Mouse (Mus musculus) forebrain, embryonic 16.5 days (tissue): ENCODE measurements at regions not wholly inside any gene's neighbourhood (a gene's known extent, or its start where the extent isn't known, plus 50 kb on each side); places are given as distances from the start of the nearest gene placed in this dataset.

Experiments
- ATAC-seq: fragments of 200-750 bp; cut with Nextera tagmentation; 2 replicates; pipeline ENCODE4 v1.8.0; 2017; ENCODE audit warnings: mild to moderate bottlenecking, moderate library complexity
- H3K27ac ChIP-seq: fragments of 300-500 bp; sonication (generic); 2 replicates; pipeline ENCODE4 v1.5.1; 2014; ENCODE audit warnings: low read length, control low read depth
- H3K27me3 ChIP-seq: fragments of 300-500 bp; sonication (generic); replicated peaks from 2 replicates; pipeline ENCODE4 v1.6.1; 2014; ENCODE audit warnings: low read length; ENCODE audit not compliant: control insufficient read depth, insufficient read depth
- H3K36me3 ChIP-seq: fragments of 300-500 bp; sonication (generic); 2 replicates; pipeline ENCODE4 v1.6.1; 2014; ENCODE audit not compliant: control insufficient read depth, insufficient read depth
- H3K4me1 ChIP-seq: fragments of 300-500 bp; sonication (generic); replicated peaks from 2 replicates; pipeline ENCODE4 v1.6.1; 2014; ENCODE audit warnings: low read length; ENCODE audit not compliant: control insufficient read depth, insufficient read depth
- H3K4me2 ChIP-seq: fragments of 300-500 bp; sonication (generic); 2 replicates; pipeline ENCODE4 v1.6.1; 2014; ENCODE audit warnings: mild to moderate bottlenecking, low read length, control low read depth
- H3K4me3 ChIP-seq: fragments of 300-500 bp; sonication (generic); replicated peaks from 2 replicates; pipeline ENCODE4 v1.5.1; 2014; ENCODE audit warnings: mild to moderate bottlenecking, low read length, control low read depth
- H3K9ac ChIP-seq: fragments of 300-500 bp; sonication (generic); replicated peaks from 2 replicates; pipeline ENCODE4 v1.6.1; 2014; ENCODE audit warnings: low read depth, low read length, control low read depth
- H3K9me3 ChIP-seq: fragments of 300-500 bp; sonication (generic); 2 replicates; pipeline ENCODE4 v1.6.1; 2016; ENCODE audit warnings: low read length; ENCODE audit not compliant: control insufficient read depth
- WGBS: fragments of 180-500 bp; shearing (Covaris S2); extraction: QIAGEN DNeasy Blood & Tissue Kit; methylation state at CpG from one replicate; pipeline ENCODE4 v1.1.7; 2014; 5-methylcytosine and 5-hydroxymethylcytosine counted together

GRCm38 (mm10) chr3:106962466-106962865 is 73.5 kb upstream of the Kcna3 start:
- no peak overlapping the region for H3K27ac ChIP-seq
- no peak overlapping the region for H3K4me3 ChIP-seq
- H3K36me3 ChIP-seq: no peaks in the 10 kb centered on the region
- no peak overlapping the region for H3K9ac ChIP-seq
- peaks cover 2% of the 10 kb centered on the region for H3K4me1 ChIP-seq
- no peak overlapping the region for H3K4me2 ChIP-seq
- no peaks in the 10 kb centered on the region for H3K9me3 ChIP-seq
- H3K27me3 ChIP-seq: no peaks in the 10 kb centered on the region
- no peak for ATAC-seq
- WGBS: 50% methylated on average over 2 of the region's 2 CpGs

DNA sequence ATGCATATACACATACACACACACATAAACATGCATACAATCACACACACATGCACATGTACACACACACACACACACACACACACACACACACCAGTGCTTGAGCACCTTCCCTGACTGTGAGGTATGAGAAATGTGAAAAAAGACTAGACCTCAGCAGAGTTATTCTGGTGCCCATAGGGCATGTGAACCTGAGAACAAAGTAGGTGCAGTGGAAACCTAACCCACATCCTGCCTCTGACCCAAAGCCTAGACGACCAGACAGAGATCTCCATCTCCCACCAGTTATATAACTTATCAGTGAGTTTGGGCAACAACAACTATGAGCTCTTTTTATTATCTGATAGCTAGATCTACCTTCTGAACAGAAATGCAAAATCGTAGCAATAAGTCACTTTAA is 69.8 kb upstream of the Kcna3 start:
- H3K27me3 ChIP-seq: no peaks in the 10 kb centered on the region
- H3K4me3 ChIP-seq: no peak overlapping the region
- no peaks in the 10 kb centered on the region for H3K4me1 ChIP-seq
- no peak overlapping the region for H3K9ac ChIP-seq
- no peak for ATAC-seq
- 79% methylated on average over 2 of the region's 2 CpGs for WGBS
- no peaks in the 10 kb centered on the region for H3K36me3 ChIP-seq
- no peak overlapping the region for H3K4me2 ChIP-seq
- H3K9me3 ChIP-seq: no peaks in the 10 kb centered on the region
- H3K27ac ChIP-seq: no peak overlapping the region

GRCm38 (mm10) chr3:106967479-106967878 is 68.5 kb upstream of the Kcna3 start:
- H3K9ac ChIP-seq: no peak overlapping the region
- WGBS: 95% methylated on average over 1 of the region's 1 CpGs

GRCm38 (mm10) chr3:106974114-106974789 is 61.7 kb upstream of the Kcna3 start:
- ATAC-seq: no peak

More at GRCm38 (mm10) chr3:106967479-106967878, 68.5 kb upstream of the Kcna3 start:
- ATAC-seq: no peak
- Histone ChIP-seq H3K27me3 (no peaks in the 10 kb centered on the region), H3K9me3 (no peaks in the 10 kb centered on the region), H3K36me3 (no peaks in the 10 kb centered on the region), H3K4me1 (no peaks in the 10 kb centered on the region), H3K4me2 (no peak overlapping the region), H3K27ac (no peak overlapping the region), H3K4me3 (no peak overlapping the region)

GRCm38 (mm10) chr3:106978728-106979127 is 57.2 kb upstream of the Kcna3 start:
- 7% methylated on average over 6 of the region's 6 CpGs for WGBS
- Histone ChIP-seq H3K9me3 (no peaks in the 10 kb centered on the region), H3K9ac (no peak overlapping the region), H3K4me1 (peaks cover 16% of the 10 kb centered on the region), H3K4me2 (no peak overlapping the region), H3K36me3 (no peaks in the 10 kb centered on the region), H3K4me3 (no peak overlapping the region), H3K27ac (no peak overlapping the region; the same call in 1 of the 2 replicates), H3K27me3 (no peaks in the 10 kb centered on the region)
- peak; percentile 73; the same call in 1 of the 2 replicates for ATAC-seq

More at GRCm38 (mm10) chr3:106974114-106974789, 61.7 kb upstream of the Kcna3 start:
- H3K27ac ChIP-seq: no peak overlapping the region
- no peaks in the 10 kb centered on the region for H3K27me3 ChIP-seq
- no peak overlapping the region for H3K4me3 ChIP-seq
- no peak overlapping the region for H3K9ac ChIP-seq
- 77% methylated on average over 6 of the region's 6 CpGs for WGBS
- no peaks in the 10 kb centered on the region for H3K36me3 ChIP-seq
- no peak overlapping the region for H3K4me2 ChIP-seq
- no peaks in the 10 kb centered on the region for H3K9me3 ChIP-seq
- H3K4me1 ChIP-seq: peaks cover 6% of the 10 kb centered on the region

DNA sequence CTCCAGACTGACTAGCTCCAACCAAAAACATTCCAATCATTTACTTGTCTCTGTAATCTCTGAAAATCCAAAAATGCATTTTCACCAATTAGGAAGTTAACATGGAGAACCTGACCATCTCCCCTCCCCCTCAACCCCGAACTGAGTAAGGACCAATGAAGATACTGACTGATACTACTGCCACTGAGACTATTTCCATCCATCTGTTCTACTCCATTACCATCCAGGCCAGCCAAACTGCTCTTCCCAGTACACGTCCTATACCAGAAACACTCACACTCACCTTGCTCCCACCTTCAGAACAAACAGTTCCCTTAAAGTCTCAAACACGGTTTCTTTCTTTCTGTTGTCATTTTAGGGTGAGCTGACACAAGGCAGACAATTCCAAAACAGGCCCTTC is 55.1 kb upstream of the Kcna3 start:
- Histone ChIP-seq H3K4me2 (peak overlapping the region; percentile 20; the same call in 1 of the 2 replicates), H3K4me3 (0 out of 2 replicates have a peak overlapping the region, but pooled peaks have one; percentile 3), H3K36me3 (no peaks in the 10 kb centered on the region), H3K4me1 (peaks cover 18% of the 10 kb centered on the region), H3K9ac (no peak overlapping the region; the same call in 1 of the 2 replicates), H3K27ac (peak overlapping the region; percentile 68), H3K27me3 (no peaks in the 10 kb centered on the region), H3K9me3 (no peaks in the 10 kb centered on the region)
- ATAC-seq: no peak
- WGBS: 57% methylated on average over 3 of the region's 3 CpGs

DNA sequence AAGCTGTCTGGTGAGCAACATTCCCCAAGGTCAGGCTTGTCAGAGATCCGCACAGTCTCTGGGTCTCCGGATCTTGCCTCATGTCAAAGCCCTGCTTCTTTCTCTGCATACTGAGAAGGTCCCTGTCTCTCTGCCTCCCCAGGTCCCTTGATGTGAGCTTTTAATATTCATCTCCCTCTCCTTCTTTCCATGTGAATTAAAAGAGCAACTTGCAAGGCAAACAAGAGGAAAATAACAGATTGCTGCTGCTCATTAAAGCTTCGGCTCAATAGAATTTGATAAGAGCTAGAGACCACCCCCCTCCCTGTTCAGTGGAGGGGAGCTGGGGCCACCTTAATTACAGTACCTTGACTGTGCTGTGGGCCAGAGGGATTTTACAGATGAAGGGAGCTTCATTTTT is 54.6 kb upstream of the Kcna3 start:
- Histone ChIP-seq H3K4me2 (peak overlapping the region; percentile 20; the same call in 1 of the 2 replicates), H3K4me1 (peaks cover 18% of the 10 kb centered on the region), H3K27ac (peak overlapping the region; percentile 68), H3K4me3 (0 out of 2 replicates have a peak overlapping the region, but pooled peaks have one; percentile 3), H3K27me3 (no peaks in the 10 kb centered on the region), H3K9me3 (no peaks in the 10 kb centered on the region), H3K9ac (no peak overlapping the region; the same call in 1 of the 2 replicates), H3K36me3 (no peaks in the 10 kb centered on the region)
- ATAC-seq: peak; percentile 68
- 30% methylated on average over 3 of the region's 3 CpGs for WGBS

DNA sequence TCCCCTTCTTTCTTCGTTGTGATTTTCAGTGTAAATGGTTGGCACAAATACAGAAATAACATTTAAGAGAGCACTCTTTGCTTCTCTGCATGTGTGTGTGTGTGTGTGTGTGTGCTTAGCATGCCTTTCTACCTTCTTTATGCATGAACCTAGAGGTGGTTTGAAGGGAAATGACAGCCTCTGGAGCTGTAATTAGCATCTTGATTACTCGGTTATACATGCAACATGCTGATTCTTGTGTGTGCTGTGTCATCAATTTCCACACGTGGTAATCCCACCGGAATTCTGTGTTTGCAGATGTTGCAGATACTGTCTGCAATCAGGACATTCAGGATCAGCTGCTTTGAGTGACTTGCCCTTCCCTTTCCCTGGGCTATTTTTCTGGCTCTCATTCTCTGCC is 51.7 kb upstream of the Kcna3 start:
- Histone ChIP-seq H3K27me3 (no peaks in the 10 kb centered on the region), H3K4me2 (no peak overlapping the region), H3K4me3 (no peak overlapping the region), H3K36me3 (no peaks in the 10 kb centered on the region), H3K27ac (no peak overlapping the region), H3K9ac (no peak overlapping the region), H3K4me1 (peaks cover 12% of the 10 kb centered on the region), H3K9me3 (no peaks in the 10 kb centered on the region)
- ATAC-seq: peak; percentile 46
- WGBS: 50% methylated on average over 4 of the region's 4 CpGs
